Mouse (Mus musculus) erythroblast, embryonic 14.5 days (primary cell): ENCODE data around the gene Chd2.

Experiments
- GATA1 ChIP-seq: IDR thresholded peaks from 2 replicates; pipeline ENCODE4 v1.6.1; 2012; ENCODE audit warnings: low read length, inconsistent platforms, mixed read lengths
- TAL1 ChIP-seq: IDR thresholded peaks from 3 replicates; pipeline ENCODE4 v1.6.1; 2012; ENCODE audit warnings: low read length, inconsistent platforms, mixed read lengths

- TF ChIP-seq TAL1 (no peak), GATA1 (no peak)
These were observed 120.8 kb downstream of the Chd2 start for GRCm38 (mm10) chr7:73420827-73421226.
